Mouse (Mus musculus) spleen, adult 2 months (tissue): Measurements from ENCODE around the gene Rora. TPM values are rescaled to one million over a fixed set of nuclear protein-coding genes. Genes with fewer than 3 reads are reported as not detected.

Experiments
- DNase-seq, 2 experiments: peaks; one replicate each; pipeline versions ENCODE4 v3.0.0 to v3.0.0-alpha.2; 2012 to 2021; ENCODE audit warnings: low spot score in 2 of 2, low read depth in 1 of 2
- H3K27ac ChIP-seq: fragments of 200-500 bp; 2 replicates; pipeline ENCODE4 v1.5.1; 2012; ENCODE audit warnings: low read length, inconsistent platforms; ENCODE audit not compliant: insufficient read depth
- H3K27me3 ChIP-seq: fragments of 200-500 bp; 2 replicates; pipeline ENCODE4 v1.6.1; 2012; ENCODE audit warnings: mild to moderate bottlenecking, moderate library complexity, low read length, inconsistent platforms; ENCODE audit not compliant: control insufficient read depth, insufficient read depth
- H3K36me3 ChIP-seq: fragments of 200-500 bp; 2 replicates; pipeline ENCODE4 v1.6.1; 2012; ENCODE audit warnings: mild to moderate bottlenecking, low read length, inconsistent platforms; ENCODE audit not compliant: control insufficient read depth, insufficient read depth
- H3K4me1 ChIP-seq: fragments of 200-500 bp; 2 replicates; pipeline ENCODE4 v1.6.1; 2011; ENCODE audit warnings: inconsistent platforms; ENCODE audit not compliant: control insufficient read depth, insufficient read depth, insufficient read length
- H3K4me3 ChIP-seq: fragments of 200-500 bp; 2 replicates; pipeline ENCODE4 v1.5.1; 2011; ENCODE audit warnings: mild to moderate bottlenecking, inconsistent platforms; ENCODE audit not compliant: insufficient read depth, insufficient read length; ENCODE audit errors: extremely low read depth
- CTCF ChIP-seq: fragments of 200-500 bp; IDR thresholded peaks from 2 replicates; pipeline ENCODE4 v1.5.1; 2011; ENCODE audit warnings: mild to moderate bottlenecking, inconsistent platforms; ENCODE audit not compliant: insufficient read depth, insufficient read length, insufficient replicate concordance; ENCODE audit errors: extremely low read depth
- POLR2A ChIP-seq: fragments of 200-500 bp; IDR thresholded peaks from 2 replicates; pipeline ENCODE4 v1.6.1; 2011; ENCODE audit warnings: low read depth, low read length, inconsistent platforms
- WGBS: fragments of 180-500 bp; shearing (Covaris S2); methylation state at CpG from one replicate; pipeline ENCODE4 v1.1.7; 2018; 5-methylcytosine and 5-hydroxymethylcytosine counted together
- polyA plus RNA-seq: library from polyadenylated mRNA; depleted of rRNA; stranded (reverse); fragments of >200 nt; gene quantifications from 2 replicates; pipeline ENCODE4 v1.2.3, GENCODE M21; 2012

The Rora gene
- polyA plus RNA-seq, 1 experiment: 1.7 TPM

DNA sequence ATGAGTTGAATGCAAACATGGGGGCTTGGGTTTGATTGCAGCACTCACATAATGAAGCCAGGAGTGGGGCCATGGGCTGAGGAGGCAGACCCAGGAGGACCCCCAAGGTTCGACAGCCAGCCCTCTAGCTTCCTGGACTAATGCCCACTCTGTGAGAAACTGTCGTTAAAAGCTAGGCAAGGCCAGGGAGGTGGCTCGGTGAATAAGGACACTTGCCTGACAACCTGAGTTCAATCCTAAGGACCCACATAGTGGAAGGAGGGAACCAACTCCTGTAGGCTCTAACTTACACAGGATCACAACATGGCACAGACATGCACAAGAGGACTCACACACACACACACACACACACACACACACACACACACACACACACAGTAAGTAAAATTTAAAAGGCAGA, 527.4 kb downstream of the Rora start:
- Histone ChIP-seq H3K27me3 (no peaks in the 10 kb centered on the region), H3K4me3 (no peak overlapping the region), H3K4me1 (no peaks in the 10 kb centered on the region), H3K36me3 (no peaks in the 10 kb centered on the region), H3K27ac (no peak overlapping the region)
- TF ChIP-seq POLR2A (no peak), CTCF (no peak)
- DNase-seq: no peak
- WGBS: 65% methylated on average over 3 of the region's 3 CpGs

DNA sequence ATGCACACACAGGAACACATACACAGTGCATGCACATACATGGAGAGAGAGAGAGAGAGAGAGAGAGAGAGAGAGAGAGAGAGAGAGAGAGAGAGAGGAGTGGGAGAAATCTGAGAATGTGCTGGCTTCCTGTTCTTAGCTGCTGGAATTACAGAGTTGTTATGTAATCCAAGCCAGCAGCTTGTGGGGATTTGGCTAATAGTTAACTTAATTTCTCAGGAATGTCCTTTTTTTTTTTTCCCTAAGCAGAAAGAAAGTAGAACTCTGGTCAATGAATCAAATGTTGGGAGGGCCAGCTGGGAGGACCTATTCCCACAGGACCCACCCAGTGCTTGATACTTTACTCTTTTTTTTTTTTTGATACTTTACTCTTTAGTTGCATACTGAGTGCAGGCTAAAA, 527.8 kb downstream of the Rora start:
- Histone ChIP-seq H3K36me3 (no peaks in the 10 kb centered on the region), H3K27me3 (no peaks in the 10 kb centered on the region), H3K4me1 (no peaks in the 10 kb centered on the region), H3K4me3 (no peak overlapping the region), H3K27ac (no peak overlapping the region)
- TF ChIP-seq POLR2A: no peak
- TF ChIP-seq CTCF: no peak
- DNase-seq: no peak

DNA sequence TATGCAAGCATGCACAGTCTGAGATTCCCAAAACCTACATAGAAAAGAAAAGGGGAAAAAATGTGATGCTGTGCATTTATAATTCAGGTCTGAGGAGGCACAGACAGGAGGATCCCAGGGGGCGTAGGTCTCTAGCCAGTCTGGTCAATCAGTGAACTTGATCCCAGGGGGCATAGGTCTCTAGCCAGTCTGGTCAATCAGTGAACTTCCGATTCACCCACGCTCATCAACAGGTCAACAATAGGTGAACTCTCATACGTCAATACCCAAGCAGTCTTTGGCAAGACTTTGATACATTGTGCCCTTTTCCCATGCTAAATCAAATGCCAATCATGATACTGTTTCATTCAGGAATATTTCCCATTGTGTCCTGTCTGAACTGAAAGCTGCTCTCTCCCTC, 530.3 kb downstream of the Rora start:
- no peaks in the 10 kb centered on the region for H3K4me1 ChIP-seq
- TF ChIP-seq POLR2A: no peak
- TF ChIP-seq CTCF: no peak
- H3K27ac ChIP-seq: no peak overlapping the region
- no peaks in the 10 kb centered on the region for H3K36me3 ChIP-seq
- 92% methylated on average over 4 of the region's 4 CpGs for WGBS
- H3K27me3 ChIP-seq: no peaks in the 10 kb centered on the region
- H3K4me3 ChIP-seq: no peak overlapping the region
- no peak for DNase-seq

- H3K36me3 ChIP-seq: no peaks in the 10 kb centered on the region
- no peaks in the 10 kb centered on the region for H3K4me1 ChIP-seq
- no peak overlapping the region for H3K27ac ChIP-seq
- H3K4me3 ChIP-seq: no peak overlapping the region
- no peaks in the 10 kb centered on the region for H3K27me3 ChIP-seq
- TF ChIP-seq CTCF (no peak), POLR2A (no peak)
- WGBS: 54% methylated on average over 1 of the region's 1 CpGs
- no peak for DNase-seq
Measured at GRCm38 (mm10) chr9:69190726-69191125, 537.1 kb downstream of the Rora start.

DNA sequence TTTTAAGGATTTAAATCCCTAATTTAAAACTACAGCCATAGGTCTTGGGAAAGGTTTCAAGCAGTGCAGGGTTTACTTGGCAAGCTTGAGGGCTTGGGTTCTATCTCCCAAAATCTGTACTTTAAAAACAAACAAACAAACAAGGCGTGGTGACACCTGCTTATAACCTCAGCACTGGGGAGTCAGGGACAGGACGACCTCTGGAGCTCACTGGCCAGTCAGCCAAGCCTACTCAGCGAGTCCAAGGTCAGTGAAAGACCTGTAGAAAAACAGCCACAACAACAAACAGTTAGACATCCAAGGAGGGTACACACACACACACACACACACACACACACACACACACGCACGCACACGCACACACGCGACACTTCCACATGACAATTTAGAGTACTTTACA, 538.9 kb downstream of the Rora start:
- 91% methylated on average over 8 of the region's 8 CpGs for WGBS
- Histone ChIP-seq H3K4me3 (no peak overlapping the region), H3K36me3 (no peaks in the 10 kb centered on the region), H3K27ac (no peak overlapping the region), H3K4me1 (no peaks in the 10 kb centered on the region), H3K27me3 (no peaks in the 10 kb centered on the region)
- no peak for TF ChIP-seq POLR2A
- no peak for DNase-seq

GRCm38 (mm10) chr9:69194638-69195605, 541.3 kb downstream of the Rora start:
- no peak overlapping the region for H3K4me3 ChIP-seq
- H3K27me3 ChIP-seq: no peaks in the 10 kb centered on the region
- DNase-seq: no peak
- TF ChIP-seq POLR2A (no peak), CTCF (no peak)
- H3K4me1 ChIP-seq: no peaks in the 10 kb centered on the region
- H3K27ac ChIP-seq: no peak overlapping the region
- WGBS: 46% methylated on average over 13 of the region's 13 CpGs
- H3K36me3 ChIP-seq: no peaks in the 10 kb centered on the region

- no peaks in the 10 kb centered on the region for H3K36me3 ChIP-seq
- H3K27ac ChIP-seq: no peak overlapping the region
- TF ChIP-seq POLR2A: no peak
- TF ChIP-seq CTCF: no peak
- no peak overlapping the region for H3K4me3 ChIP-seq
- DNase-seq: no peak
- H3K4me1 ChIP-seq: no peaks in the 10 kb centered on the region
- 85% methylated on average over 5 of the region's 5 CpGs for WGBS
- no peaks in the 10 kb centered on the region for H3K27me3 ChIP-seq
Measured at GRCm38 (mm10) chr9:69213796-69214195, 560.2 kb downstream of the Rora start.
